Mouse (Mus musculus) Patski (cell line): ENCODE data around the gene Kirrel. TPM values are rescaled to one million over a fixed set of nuclear protein-coding genes. Genes with fewer than 3 reads are reported as not detected.

Experiments used
- ATAC-seq: fragments of 100-300 bp; one replicate; pipeline ENCODE4 v1.8.0; 2021
- CTCF ChIA-PET: fragments of 350-600 bp; sonication (Branson Sonifier 250); formaldehyde crosslinking; loops from one replicate; lab custom pipeline; 2022; ENCODE audit warnings: inconsistent platforms; lab: Charles Lee
- POLR2A ChIA-PET: fragments of 350-600 bp; sonication (Branson Sonifier 250); formaldehyde crosslinking; loops from one replicate; lab custom pipeline; 2022; ENCODE audit warnings: antibody characterized with exemption, inconsistent platforms; lab: Charles Lee
- DNase-seq: peaks from one replicate; pipeline ENCODE4 v3.0.0-alpha.2; 2011; ENCODE audit warnings: low read depth, low spot score
- H3K27me3 ChIP-seq: fragments of 371-371 bp; one replicate; pipeline ENCODE4 v1.5.1; 2021
- CTCF ChIP-seq: fragments of 100-300 bp; IDR thresholded peaks from one replicate; pipeline ENCODE4 v1.5.1; 2021
- in situ Hi-C: fragments of 300-500 bp; cut with MboI; formaldehyde crosslinking; loops from 3 replicates; pipeline ENCODE4 v1.11.1; 2018; ENCODE audit warnings: low pct_unique_long_range_greater_than_20kb, mixed read lengths
- polyA plus RNA-seq: library from polyadenylated mRNA; unstranded; gene quantifications from one replicate; pipeline ENCODE4 v1.2.3, GENCODE M21; 2021

Gene Kirrel
- polyA plus RNA-seq, 1 experiment from 2014 or later = 156 TPM

GRCm38 (mm10) chr3:87033357-87033756 is 141.2 kb downstream of the Kirrel start:
- DNase-seq = peak; percentile 56
- peaks cover 5% of the 10 kb centered on the region for H3K27me3 ChIP-seq
- in situ Hi-C loops = loop anchor here (5.0 to 10.0 kb wide), 3 partner anchors 144 to 531 kb away; no protein-coding TSS in a partner anchor
- peak; percentile 97 for TF ChIP-seq CTCF
- POLR2A ChIA-PET = interaction anchor here (0.7 to 0.8 kb wide), 2 partner anchors 102 to 139 kb away, joined by 3 read pairs; no protein-coding TSS in a partner anchor
- peak; percentile 68 for ATAC-seq
- CTCF ChIA-PET = interaction anchor here (0.7 to 5.2 kb wide), 20 partner anchors 10 to 457 kb away, joined by 3 to 49 read pairs (median 3); partner anchors contain the start of gene Kirrel

- DNase-seq (peak; percentile 42), ATAC-seq (no peak)
- POLR2A ChIA-PET = no interaction called here
- peak; percentile 93 for TF ChIP-seq CTCF
- peaks cover 10% of the 10 kb centered on the region for H3K27me3 ChIP-seq
- CTCF ChIA-PET = interaction anchor here (0.6 to 5.2 kb wide), 23 partner anchors 10 to 532 kb away, joined by 3 to 49 read pairs (median 4); partner anchors contain the start of gene Kirrel
- in situ Hi-C loops = loop anchor here (5.0 to 10.0 kb wide), 3 partner anchors 146 to 534 kb away; no protein-coding TSS in a partner anchor
These were observed 143.7 kb downstream of the Kirrel start for GRCm38 (mm10) chr3:87030855-87031254.

Other genes with a start within 250 kb of the Kirrel start
- 1.7 TPM for gene Cd1d1, start 175.3 kb downstream of the Kirrel start, polyA plus RNA-seq
- gene Fcrls, start 89.0 kb upstream of the Kirrel start, polyA plus RNA-seq = not detected
- not detected for gene Cd5l, start 183.1 kb upstream of the Kirrel start, polyA plus RNA-seq
- gene Fcrl1, start 201.6 kb upstream of the Kirrel start, polyA plus RNA-seq = 0.22 TPM